Mouse (Mus musculus): ENCODE data around the gene Fbxo24.
"Not testable (repeated sequence)": the region's sequence is repeated elsewhere in the genome, so short reads cannot be mapped to it uniquely, and the experiment has no call there.

The Fbxo24 gene

GRCm38 (mm10) chr5:137641054-137641453 is 12.3 kb upstream of the Fbxo24 start, which contains the start of gene Sap25:
Gene Sap25, plus strand, starts transcription at chr5:137641334.
- DNase-seq, result no peak

GRCm38 (mm10) chr5:137639472-137639871 is 10.7 kb upstream of the Fbxo24 start:
- DNase-seq, result no peak

- no peak for DNase-seq
These were observed 4.7 kb upstream of the Fbxo24 start for GRCm38 (mm10) chr5:137633397-137634084.

GRCm38 (mm10) chr5:137631591-137631990 is 2.8 kb upstream of the Fbxo24 start:
- no peak for DNase-seq

- no peak for DNase-seq
These were observed 2.4 kb upstream of the Fbxo24 start for GRCm38 (mm10) chr5:137631171-137631570.

- DNase-seq, result no peak
These were observed 1.8 kb upstream of the Fbxo24 start for GRCm38 (mm10) chr5:137630602-137631001.

- DNase-seq, result peak; percentile 49
These were observed 1.2 kb upstream of the Fbxo24 start for GRCm38 (mm10) chr5:137629906-137630545.

- no peak for DNase-seq
These were observed 512 bp upstream of the Fbxo24 start for GRCm38 (mm10) chr5:137629306-137629721.

GRCm38 (mm10) chr5:137627991-137628390 is 811 bp downstream of the Fbxo24 start:
- DNase-seq, result no peak

- DNase-seq, result no peak
These were observed 4.8 kb downstream of the Fbxo24 start for GRCm38 (mm10) chr5:137623937-137624530.

GRCm38 (mm10) chr5:137615347-137615746 is 13.5 kb downstream of the Fbxo24 start:
- no peak for DNase-seq

- not testable (repeated sequence) for DNase-seq
These were observed 13.9 kb downstream of the Fbxo24 start for GRCm38 (mm10) chr5:137614921-137615320.

- no peak for DNase-seq
These were observed 15.3 kb downstream of the Fbxo24 start, which contains the start of gene Pcolce for GRCm38 (mm10) chr5:137613550-137613949. Gene Pcolce, minus strand, starts transcription at chr5:137613784.

GRCm38 (mm10) chr5:137613076-137613475 is 15.7 kb downstream of the Fbxo24 start:
- no peak for DNase-seq

GRCm38 (mm10) chr5:137611245-137611602 is 17.6 kb downstream of the Fbxo24 start:
- DNase-seq, result no peak

- DNase-seq, result no peak
These were observed 18.1 kb downstream of the Fbxo24 start for GRCm38 (mm10) chr5:137610548-137611244.

- no peak for DNase-seq
These were observed 18.7 kb downstream of the Fbxo24 start for GRCm38 (mm10) chr5:137610056-137610455.

- no peak for DNase-seq
These were observed 19.5 kb downstream of the Fbxo24 start for GRCm38 (mm10) chr5:137609292-137609691.

GRCm38 (mm10) chr5:137608654-137609190 is 20.1 kb downstream of the Fbxo24 start:
- DNase-seq, result no peak

- no peak for DNase-seq
These were observed 20.7 kb downstream of the Fbxo24 start for GRCm38 (mm10) chr5:137607860-137608653.

- DNase-seq, result no peak
These were observed 27.5 kb downstream of the Fbxo24 start for GRCm38 (mm10) chr5:137601365-137601729.

GRCm38 (mm10) chr5:137600619-137601364 is 28.0 kb downstream of the Fbxo24 start, which contains the start of gene Mospd3:
Gene Mospd3, minus strand, starts transcription at chr5:137601058.
- peak; percentile 96 for DNase-seq

All from cerebellum, adult 9-11 months (tissue).